Mouse (Mus musculus): ENCODE measurements around the gene Glb1l.

DNA sequence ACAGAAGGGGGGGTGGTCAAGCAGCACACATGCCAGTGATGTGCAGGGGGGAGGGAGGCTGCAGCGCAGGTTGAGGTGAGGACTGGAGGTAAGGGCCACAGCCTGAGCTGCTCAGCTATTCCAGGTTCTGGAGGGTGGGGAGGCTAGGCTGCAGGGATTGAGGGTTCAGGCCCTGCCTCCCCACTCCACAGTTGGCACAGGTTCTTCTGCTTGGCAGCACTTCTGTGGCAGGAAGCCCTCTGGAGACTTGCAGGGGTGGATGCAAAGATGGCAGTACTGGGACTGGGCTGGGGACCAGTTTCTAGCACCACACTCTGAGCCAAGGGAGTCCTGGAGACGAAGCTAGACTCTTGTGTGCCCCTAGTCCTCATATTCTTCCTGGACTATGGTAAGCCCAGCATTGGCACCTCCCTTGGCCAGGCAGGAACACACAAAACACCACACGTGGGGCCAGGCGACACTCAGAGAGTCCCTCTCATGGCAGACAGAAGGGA, 29.2 kb downstream of the Glb1l start:
- no peak for TF ChIP-seq CTCF (IDR thresholded peaks at IDR 0.05; ENCODE audit: low read depth, low read length)
- TF ChIP-seq POLR2A (IDR thresholded peaks at IDR 0.05; ENCODE audit: borderline replicate concordance, low read depth, low read length): no peak

All from bone marrow macrophage, adult 2 months (primary cell).